Mouse (Mus musculus) lung, adult 2 months (tissue): Measurements from ENCODE around the gene Carmil2.

Source experiments
- CTCF ChIP-seq: fragments of 200-500 bp; IDR thresholded peaks from 2 replicates; pipeline ENCODE4 v1.5.1; 2011; ENCODE audit warnings: mild to moderate bottlenecking, low read length, control low read depth; ENCODE audit not compliant: insufficient read depth
- POLR2A ChIP-seq: fragments of 200-500 bp; IDR thresholded peaks from 2 replicates; pipeline ENCODE4 v1.6.1; 2011; ENCODE audit warnings: low read depth, mild to moderate bottlenecking, control low read depth, low read length, borderline replicate concordance; ENCODE audit errors: extremely low read depth

DNA sequence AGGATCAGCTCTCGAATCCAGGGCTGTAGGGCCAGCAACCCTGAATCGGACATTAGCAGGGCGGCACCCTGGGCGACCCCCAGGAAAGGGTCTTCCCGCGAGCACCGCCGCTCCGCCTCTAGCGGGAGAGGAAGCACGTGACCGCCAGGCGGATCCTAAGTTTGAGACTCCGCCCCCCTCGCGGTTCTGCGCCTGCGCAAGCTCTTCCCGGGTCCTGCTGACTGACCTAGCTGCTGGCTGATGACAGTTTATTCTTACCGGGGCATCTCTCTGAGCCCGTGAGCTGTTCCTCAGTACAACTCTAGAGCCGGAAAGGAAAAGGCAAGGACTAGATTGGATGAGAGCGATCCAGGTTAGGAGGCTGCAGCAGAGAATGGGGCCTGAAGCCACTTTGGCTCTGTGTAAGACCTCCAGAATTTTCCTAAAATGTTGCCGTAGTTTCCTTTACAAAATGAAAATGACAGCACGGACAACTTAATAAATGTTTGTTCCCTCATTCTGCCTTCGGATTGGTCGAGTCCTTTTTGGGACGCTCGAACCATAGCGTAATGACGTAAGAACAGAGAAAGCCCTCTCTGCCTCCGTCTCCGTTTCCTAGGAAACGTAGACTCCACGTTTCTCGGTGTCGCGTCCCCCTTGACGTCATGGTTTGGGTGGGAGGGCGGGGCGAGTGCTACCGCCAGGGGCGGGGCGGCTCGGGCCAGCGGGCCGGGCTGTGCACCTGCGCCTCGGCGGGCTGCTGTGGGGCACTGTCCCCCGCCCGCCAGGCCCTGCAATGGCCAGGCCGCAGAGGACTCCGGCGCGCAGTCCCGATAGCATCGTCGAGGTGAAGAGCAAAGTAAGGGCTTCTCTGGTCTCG lies 15.1 kb downstream of the Carmil2 start, which contains the start of the genes Acd and Pard6a:
- no peak for TF ChIP-seq CTCF
- peak; percentile 78; the same call in 1 of the 2 replicates for TF ChIP-seq POLR2A
